In the genomic region with DNA sequence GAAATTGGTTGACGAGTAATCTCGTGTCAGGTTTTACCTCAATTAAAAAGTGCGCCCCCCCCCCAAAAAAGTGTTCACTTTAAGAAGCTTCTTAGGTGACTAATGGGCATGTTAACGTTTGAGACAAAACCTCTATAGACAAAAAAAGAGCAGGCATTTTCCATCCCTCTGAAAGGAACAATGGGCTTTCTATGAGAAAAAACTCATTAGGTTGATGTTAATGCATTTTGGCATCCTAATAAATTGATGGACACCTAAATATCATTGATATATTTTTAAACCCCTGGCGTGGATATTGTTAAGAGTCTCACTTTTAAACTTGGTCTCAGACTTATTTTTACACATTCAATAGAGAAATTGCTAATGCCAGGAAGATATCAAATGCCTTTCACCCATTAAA, we compare ENCODE assay signal across 34 mouse cellular contexts.
"Had no signal": no experiment of that assay in that cellular context is flagged by ENCODE, and none has a peak within 500 bp of the region (broad histone marks: within the 10 kb centered on the region; RNA-seq: fewer than 3 reads in every experiment).

No protein-coding gene starts in this region.

- H3K36me3 ChIP-seq: heart, embryonic 10.5 days; heart, embryonic 12.5 days; heart, embryonic 13.5 days; heart, embryonic 15.5 days; hindbrain, embryonic 10.5 days; hindbrain, embryonic 12.5 days; hindbrain, embryonic 13.5 days; hindbrain, embryonic 15.5 days; intestine, embryonic 15.5 days; kidney, embryonic 15.5 days had no signal

- H3K9ac ChIP-seq: heart, embryonic 12.5 days; heart, embryonic 13.5 days; heart, embryonic 15.5 days; hindbrain, embryonic 12.5 days; hindbrain, embryonic 13.5 days; hindbrain, embryonic 14.5 days; hindbrain, embryonic 15.5 days; intestine, embryonic 15.5 days; kidney, embryonic 15.5 days had no signal

- H3K4me3 ChIP-seq: heart, embryonic 10.5 days; heart, embryonic 12.5 days; heart, embryonic 13.5 days; heart, embryonic 15.5 days; hindbrain, embryonic 10.5 days; hindbrain, embryonic 12.5 days; hindbrain, embryonic 13.5 days; hindbrain, embryonic 15.5 days; intestine, embryonic 15.5 days; kidney, embryonic 15.5 days; layer of hippocampus, adult 2 months; left cerebral cortex, adult 2 months had no signal

- H3K4me2 ChIP-seq: heart, embryonic 11.5 days; heart, embryonic 12.5 days; heart, embryonic 13.5 days; heart, embryonic 15.5 days; hindbrain, embryonic 12.5 days; hindbrain, embryonic 13.5 days; hindbrain, embryonic 14.5 days; hindbrain, embryonic 15.5 days; intestine, embryonic 15.5 days; kidney, embryonic 15.5 days had no signal

- H3K4me1 ChIP-seq: heart, embryonic 10.5 days; heart, embryonic 12.5 days; heart, embryonic 13.5 days; heart, embryonic 15.5 days; hindbrain, embryonic 10.5 days; hindbrain, embryonic 12.5 days; hindbrain, embryonic 13.5 days; hindbrain, embryonic 15.5 days; intestine, embryonic 15.5 days; kidney, embryonic 15.5 days had no signal

- H3K9me3 ChIP-seq: heart, embryonic 10.5 days; heart, embryonic 12.5 days; heart, embryonic 13.5 days; heart, embryonic 15.5 days; hindbrain, embryonic 10.5 days; hindbrain, embryonic 12.5 days; hindbrain, embryonic 13.5 days; hindbrain, embryonic 15.5 days; intestine, embryonic 15.5 days; kidney, embryonic 15.5 days had no signal

- ATAC-seq: hindbrain, postnatal 0 days; inflammation-experienced regulatory T-cells, adult 6 months; intestine, embryonic 15.5 days; intestine, embryonic 16.5 days; intestine, postnatal 0 days had no signal

- DNase-seq: heart, postnatal 10 days; heart, postnatal 14 days; heart, postnatal 4 days; kidney, adult 11 months; kidney, adult 18-20 months; kidney, adult 2 months; kidney, adult 8-10 months; kidney, adult 9 months; kidney, postnatal 10 days; kidney, postnatal 14 days; kidney, postnatal 25 days; kidney, postnatal 36 days; kidney, postnatal 4 days; layer of hippocampus, adult 9-11 months; layer of hippocampus, postnatal 36 days had no signal

- H3K27me3 ChIP-seq: heart, embryonic 12.5 days; heart, embryonic 13.5 days; heart, embryonic 15.5 days; hindbrain, embryonic 12.5 days; hindbrain, embryonic 13.5 days; hindbrain, embryonic 15.5 days; intestine, embryonic 15.5 days; kidney, embryonic 15.5 days had no signal

- H3K27ac ChIP-seq: heart, embryonic 10.5 days; heart, embryonic 13.5 days; heart, embryonic 15.5 days; hindbrain, embryonic 10.5 days; hindbrain, embryonic 12.5 days; hindbrain, embryonic 13.5 days; hindbrain, embryonic 14.5 days; hindbrain, embryonic 15.5 days; hindbrain, postnatal 0 days; intestine, embryonic 15.5 days; kidney, embryonic 15.5 days; kidney, postnatal 0 days; layer of hippocampus, adult 2 months; left cerebral cortex, adult 2 months had no signal
